Mouse (Mus musculus): ENCODE data around the gene Tsc22d1. TPM values are rescaled to one million over a fixed set of nuclear protein-coding genes. Genes with fewer than 3 reads are reported as not detected.

Tsc22d1 gene
- total RNA-seq, 2 experiments from 2014 or later = 95.3 to 104 TPM

Other genes starting within 250 kb of the Tsc22d1 start
- under 1 TPM; 0.64 to 0.94 TPM for gene Serp2, start 141.9 kb downstream of the Tsc22d1 start, total RNA-seq (2021)